ENCODE assay signal across 8 mouse cellular contexts in genomic region chr7:66841165-66841564, GRCm38 (mm10). TPM values are rescaled to one million over a fixed set of nuclear protein-coding genes. Genes with fewer than 3 reads are reported as not detected.
A peak's percentile ranks its signal among the peaks of the same experiment; 100 is the strongest.
DNase-seq lines count a peak whose midpoint lies in the region; ATAC-seq and TF ChIP-seq lines count a peak whose summit lies in the region.

No protein-coding gene starts in this region.

- no peak overlapping the region for H3K27ac ChIP-seq in forebrain, embryonic 10.5 days
- no peak overlapping the region for H3K27ac ChIP-seq in forebrain, embryonic 11.5 days (ENCODE audit: low read depth, low read length)
- H3K27ac ChIP-seq in midbrain, embryonic 13.5 days, result no peak overlapping the region
- no peak overlapping the region for H3K27ac ChIP-seq in midbrain, embryonic 11.5 days (ENCODE audit: low read depth, low read length)
- H3K27ac ChIP-seq in thymus, adult 2 months (ENCODE audit: control insufficient read depth, insufficient read depth, low read length), result peak overlapping the region; percentile 30; the same call in 1 of the 2 replicates

- no peak overlapping the region for H3K4me2 ChIP-seq in forebrain, embryonic 11.5 days (ENCODE audit: low read depth, low read length, severe bottlenecking)
- H3K4me2 ChIP-seq in midbrain, embryonic 13.5 days (replicated peaks), result peak overlapping the region; percentile 100
- no peak overlapping the region for H3K4me2 ChIP-seq in midbrain, embryonic 11.5 days

- no peak for TF ChIP-seq CTCF in thymus, adult 2 months (IDR thresholded peaks at IDR 0.05; ENCODE audit: borderline replicate concordance, control insufficient read depth, extremely low read depth, insufficient read depth, low read length, poor library complexity)

- 0 out of 2 replicates have a peak overlapping the region, but pooled peaks have one; percentile 76 for H3K4me3 ChIP-seq in forebrain, embryonic 10.5 days
- H3K4me3 ChIP-seq in forebrain, embryonic 11.5 days (ENCODE audit: low read depth, low read length), result no peak overlapping the region
- peak overlapping the region; percentile 65; the same call in 1 of the 2 replicates for H3K4me3 ChIP-seq in midbrain, embryonic 13.5 days (replicated peaks)
- no peak overlapping the region for H3K4me3 ChIP-seq in midbrain, embryonic 11.5 days (ENCODE audit: low read depth, low read length)
- H3K4me3 ChIP-seq in thymus, adult 2 months (ENCODE audit: control insufficient read depth, insufficient read depth, low read length), result no peak overlapping the region

- H3K9ac ChIP-seq in forebrain, embryonic 11.5 days (ENCODE audit: low read length), result no peak overlapping the region
- no peak overlapping the region for H3K9ac ChIP-seq in midbrain, embryonic 13.5 days (replicated peaks)
- H3K9ac ChIP-seq in midbrain, embryonic 11.5 days (ENCODE audit: low read length), result no peak overlapping the region

- no peaks in the 10 kb centered on the region for H3K9me3 ChIP-seq in forebrain, embryonic 10.5 days
- no peaks in the 10 kb centered on the region for H3K9me3 ChIP-seq in forebrain, embryonic 11.5 days (ENCODE audit: control insufficient read depth, low read length)
- no peaks in the 10 kb centered on the region for H3K9me3 ChIP-seq in midbrain, embryonic 13.5 days
- no peaks in the 10 kb centered on the region for H3K9me3 ChIP-seq in midbrain, embryonic 11.5 days (ENCODE audit: control insufficient read depth, low read length)

- peaks cover 16% of the 10 kb centered on the region for H3K4me1 ChIP-seq in forebrain, embryonic 10.5 days
- H3K4me1 ChIP-seq in forebrain, embryonic 11.5 days (replicated peaks; ENCODE audit: control insufficient read depth, insufficient read depth, low read length), result peaks cover 4% of the 10 kb centered on the region; the same call in 1 of the 2 replicates
- H3K4me1 ChIP-seq in midbrain, embryonic 13.5 days (replicated peaks), result peaks cover 16% of the 10 kb centered on the region
- peaks cover 3% of the 10 kb centered on the region; the same call in 1 of the 2 replicates for H3K4me1 ChIP-seq in midbrain, embryonic 11.5 days (ENCODE audit: control insufficient read depth, insufficient read depth, low read length)
- H3K4me1 ChIP-seq in thymus, adult 2 months (replicated peaks; ENCODE audit: control insufficient read depth, insufficient read depth, low read length), result peaks cover 10% of the 10 kb centered on the region

- peaks cover 58% of the 10 kb centered on the region for H3K27me3 ChIP-seq in forebrain, embryonic 10.5 days (ENCODE audit: poor library complexity, severe bottlenecking)
- peaks cover 11% of the 10 kb centered on the region; the same call in 1 of the 2 replicates for H3K27me3 ChIP-seq in forebrain, embryonic 11.5 days (ENCODE audit: control insufficient read depth, insufficient read depth, low read length)
- peaks cover 26% of the 10 kb centered on the region for H3K27me3 ChIP-seq in midbrain, embryonic 13.5 days
- H3K27me3 ChIP-seq in midbrain, embryonic 11.5 days (ENCODE audit: control insufficient read depth, insufficient read depth, low read length), result peaks cover 12% of the 10 kb centered on the region
- no peaks in the 10 kb centered on the region for H3K27me3 ChIP-seq in thymus, adult 2 months (ENCODE audit: control insufficient read depth, insufficient read depth, low read length)

- ATAC-seq in forebrain, embryonic 11.5 days (replicated peaks; ENCODE audit: low FRiP score), result no peak
- no peak for ATAC-seq in midbrain, embryonic 13.5 days
- no peak for ATAC-seq in midbrain, embryonic 11.5 days (ENCODE audit: low FRiP score)

- no peaks in the 10 kb centered on the region for H3K36me3 ChIP-seq in forebrain, embryonic 10.5 days (replicated peaks)
- no peaks in the 10 kb centered on the region for H3K36me3 ChIP-seq in forebrain, embryonic 11.5 days (ENCODE audit: control insufficient read depth, insufficient read depth, low read length)
- no peaks in the 10 kb centered on the region for H3K36me3 ChIP-seq in midbrain, embryonic 13.5 days
- no peaks in the 10 kb centered on the region for H3K36me3 ChIP-seq in midbrain, embryonic 11.5 days (ENCODE audit: control insufficient read depth, insufficient read depth, low read length)
- H3K36me3 ChIP-seq in thymus, adult 2 months (ENCODE audit: control insufficient read depth, insufficient read depth, low read length), result no peaks in the 10 kb centered on the region

- WGBS in forebrain, embryonic 10.5 days, result 84% methylated on average over 7 of the region's 7 CpGs
- 84% methylated on average over 7 of the region's 7 CpGs for WGBS in forebrain, embryonic 11.5 days
- WGBS in midbrain, embryonic 13.5 days, result 84% methylated on average over 7 of the region's 7 CpGs
- WGBS in midbrain, embryonic 11.5 days, result 84% methylated on average over 7 of the region's 7 CpGs
- WGBS in thymus, adult 2 months, result 30% methylated on average over 7 of the region's 7 CpGs

- no peak for DNase-seq in forebrain, embryonic 10.5 days (ENCODE audit: extremely low spot score, low spot score)
- DNase-seq in forebrain, embryonic 11.5 days (ENCODE audit: low spot score), result no peak
- DNase-seq in midbrain, embryonic 11.5 days (ENCODE audit: low spot score, missing footprints), result no peak
- DNase-seq in layer of hippocampus, adult 18-20 months (ENCODE audit: low spot score in 2 of 2), result peak; percentile 36 to 70
- peak; percentile 19 for DNase-seq in thymus, adult 2 months
- no peak for DNase-seq in spleen, postnatal 4 days (ENCODE audit: low spot score in 2 of 2)
- no peak for DNase-seq in adrenal gland, adult 8-10 months

- TF ChIP-seq POLR2A in thymus, adult 2 months (IDR thresholded peaks at IDR 0.05; ENCODE audit: control insufficient read depth, extremely low read depth, insufficient read depth, low read length, poor library complexity), result no peak

RNA-seq across cellular contexts. Expression of gene Adamts17, which starts 1.6 kb away (rescaled TPM):
- 0.89 and 1.1 TPM in 2 replicates for polyA plus RNA-seq in forebrain, embryonic 10.5 days (2016; fragmentation: Nextera tagmentation; extraction: Ambion mirVana)
- 0.72 and 1.1 TPM in 2 replicates for polyA plus RNA-seq in forebrain, embryonic 11.5 days (2014; fragmentation: Nextera tagmentation; extraction: Ambion mirVana)
- 1.3 and 1.4 TPM in 2 replicates for polyA plus RNA-seq in midbrain, embryonic 13.5 days (2015; fragmentation: Nextera tagmentation; extraction: Ambion mirVana)
- 0.54 and 0.96 TPM in 2 replicates for polyA plus RNA-seq in midbrain, embryonic 11.5 days (2014; fragmentation: Nextera tagmentation; extraction: Ambion mirVana)
- total RNA-seq in layer of hippocampus, adult 18-20 months (2021), result 10 to 100 TPM; 20.2 to 23.8 TPM
- polyA plus RNA-seq in thymus, adult 2 months (2012; rRNA removed), result 2.4 and 2.8 TPM in 2 replicates
- 10 to 100 TPM in 1 of 4 experiments, 1 to 10 TPM in 3; 3.0 to 12.0 (median 5.2) TPM for total RNA-seq in adrenal gland, adult 8-10 months (2022)

Comparison
In these comparisons a context has a peak if more than half of its experiments do, and no peak if none do; other contexts are left out.
1. H3K4me3 ChIP-seq: peak in forebrain, embryonic 10.5 days (single experiment) and midbrain, embryonic 13.5 days (single experiment); none in forebrain, embryonic 11.5 days (single experiment), midbrain, embryonic 11.5 days (single experiment) and thymus, adult 2 months (single experiment).
2. DNase-seq: peak in layer of hippocampus, adult 18-20 months (2 of 2) and thymus, adult 2 months (single experiment); none in forebrain, embryonic 10.5 days (single experiment), forebrain, embryonic 11.5 days (single experiment), midbrain, embryonic 11.5 days (single experiment), spleen, postnatal 4 days (0 of 2) and adrenal gland, adult 8-10 months (single experiment).